Mouse (Mus musculus) MEL (cell line): Measurements from ENCODE around the gene Wap. TPM values are rescaled to one million over a fixed set of nuclear protein-coding genes. Genes with fewer than 3 reads are reported as not detected.
A peak's percentile ranks its signal among the peaks of the same experiment; 100 is the strongest.

Source experiments
- DNase-seq: peaks from one replicate; pipeline ENCODE4 v3.0.0; 2011; ENCODE audit warnings: low read depth, low spot score
- H3K27ac ChIP-seq: 2 replicates; pipeline ENCODE4 v1.5.1; 2012; ENCODE audit warnings: low read depth, mild to moderate bottlenecking, control low read depth, low read length, moderate library complexity; ENCODE audit not compliant: control insufficient read depth
- H3K27me3 ChIP-seq, 2 experiments: fragments of 150-350 bp in 1 of 2; sonication (generic) in 1 of 2; 2 replicates each; pipeline ENCODE4 v1.6.1; 2012; ENCODE audit warnings: low read length in 2 of 2, mild to moderate bottlenecking in 2 of 2, improper control_type of control experiment in 1 of 2, moderate library complexity in 1 of 2; ENCODE audit not compliant: insufficient read depth in 2 of 2, control insufficient read depth in 1 of 2
- H3K36me3 ChIP-seq, 2 experiments: 2 replicates each; pipeline ENCODE4 v1.6.1; 2012 to 2014; ENCODE audit warnings: low read length in 2 of 2, improper control_type of control experiment in 1 of 2, inconsistent platforms in 1 of 2, mild to moderate bottlenecking in 1 of 2; ENCODE audit not compliant: insufficient read depth in 2 of 2, control insufficient read depth in 1 of 2
- H3K4me1 ChIP-seq, 2 experiments: fragments of 150-350 bp in 1 of 2; sonication (generic) in 1 of 2; 2 replicates each; pipeline ENCODE4 v1.6.1; 2012; ENCODE audit warnings: low read length in 2 of 2, improper control_type of control experiment in 1 of 2, mild to moderate bottlenecking in 1 of 2; ENCODE audit not compliant: insufficient read depth in 2 of 2, control insufficient read depth in 1 of 2
- H3K4me3 ChIP-seq, 2 experiments: fragments of 150-350 bp in 1 of 2; sonication (generic) in 1 of 2; 2 replicates each; pipeline ENCODE4 v1.5.1; 2012; ENCODE audit warnings: low read depth in 2 of 2, low read length in 2 of 2, mild to moderate bottlenecking in 2 of 2, moderate library complexity in 2 of 2, control low read depth in 1 of 2, improper control_type of control experiment in 1 of 2; ENCODE audit not compliant: control insufficient read depth in 1 of 2, insufficient read depth in 1 of 2
- H3K79me2 ChIP-seq: 2 replicates; pipeline ENCODE4 v1.6.1; 2012; ENCODE audit warnings: mild to moderate bottlenecking, low read length, moderate library complexity; ENCODE audit not compliant: control insufficient read depth, poor library complexity, insufficient read depth
- H3K9ac ChIP-seq: 2 replicates; pipeline ENCODE4 v1.6.1; 2012; ENCODE audit warnings: low read depth, mild to moderate bottlenecking, control low read depth, low read length, moderate library complexity; ENCODE audit not compliant: control insufficient read depth, poor library complexity, severe bottlenecking
- H3K9me3 ChIP-seq: fragments of 150-350 bp; sonication (generic); replicated peaks from 2 replicates; pipeline ENCODE4 v1.6.1; 2012; ENCODE audit warnings: mild to moderate bottlenecking, low read length, improper control_type of control experiment, moderate library complexity; ENCODE audit not compliant: insufficient read depth
- CHD1 ChIP-seq: IDR thresholded peaks from 2 replicates; pipeline ENCODE4 v1.6.1; 2012; ENCODE audit warnings: low read depth, mild to moderate bottlenecking, inconsistent platforms, low read length, improper control_type of control experiment
- CTCF ChIP-seq, 3 experiments: IDR thresholded peaks in 2 of 3; conservative IDR thresholded peaks in 1 of 3; 2 replicates each; pipeline ENCODE4 v1.5.1; 2011 to 2012; ENCODE audit warnings: low read length in 3 of 3, low read depth in 2 of 3, mild to moderate bottlenecking in 2 of 3, improper control_type of control experiment in 1 of 3, inconsistent platforms in 1 of 3, mixed read lengths in 1 of 3, moderate library complexity in 1 of 3; ENCODE audit not compliant: control insufficient read depth in 1 of 3, insufficient read depth in 1 of 3, poor library complexity in 1 of 3, severe bottlenecking in 1 of 3
- ELF1 ChIP-seq: IDR thresholded peaks from 2 replicates; pipeline ENCODE4 v1.6.1; 2014; ENCODE audit warnings: low read depth, mild to moderate bottlenecking, inconsistent platforms, low read length, improper control_type of control experiment, moderate library complexity
- EP300 ChIP-seq, 2 experiments: IDR thresholded peaks; 2 replicates each; pipeline ENCODE4 v1.6.1; 2011; ENCODE audit warnings: improper control_type of control experiment in 2 of 2, low read length in 2 of 2, low read depth in 1 of 2, mild to moderate bottlenecking in 1 of 2
- GABPA ChIP-seq: IDR thresholded peaks from 2 replicates; pipeline ENCODE4 v1.6.1; 2012; ENCODE audit warnings: low read depth, mild to moderate bottlenecking, inconsistent platforms, low read length, improper control_type of control experiment, moderate library complexity
- HCFC1 ChIP-seq: IDR thresholded peaks from 2 replicates; pipeline ENCODE4 v1.6.1; 2012; ENCODE audit warnings: low read depth, mild to moderate bottlenecking, inconsistent platforms, low read length, improper control_type of control experiment, moderate library complexity
- JUND ChIP-seq: IDR thresholded peaks from 2 replicates; pipeline ENCODE4 v1.6.1; 2011; ENCODE audit warnings: low read depth, mild to moderate bottlenecking, improper control_type of control experiment, low read length
- KAT2A ChIP-seq: conservative IDR thresholded peaks from 2 replicates; pipeline ENCODE4 v1.6.1; 2012; ENCODE audit warnings: low read depth, low read length, improper control_type of control experiment, inconsistent platforms
- MAFK ChIP-seq: IDR thresholded peaks from 2 replicates; pipeline ENCODE4 v1.6.1; 2011; ENCODE audit warnings: low read depth, mild to moderate bottlenecking, low read length, improper control_type of control experiment, borderline replicate concordance
- MEF2A ChIP-seq: IDR thresholded peaks from 2 replicates; pipeline ENCODE4 v1.6.1; 2014; ENCODE audit warnings: low read depth, mild to moderate bottlenecking, inconsistent platforms, low read length, improper control_type of control experiment; ENCODE audit not compliant: poor library complexity, insufficient replicate concordance, severe bottlenecking; ENCODE audit errors: extremely low read depth
- MXI1 ChIP-seq: IDR thresholded peaks from 2 replicates; pipeline ENCODE4 v1.6.1; 2011; ENCODE audit warnings: mild to moderate bottlenecking, low read depth, low read length, improper control_type of control experiment
- MYB ChIP-seq: IDR thresholded peaks from 2 replicates; pipeline ENCODE4 v1.6.1; 2011; ENCODE audit warnings: mild to moderate bottlenecking, low read depth, low read length, improper control_type of control experiment
- MYC ChIP-seq: IDR thresholded peaks from 2 replicates; pipeline ENCODE4 v1.6.1; 2011; ENCODE audit warnings: low read depth, mild to moderate bottlenecking, low read length, improper control_type of control experiment, moderate library complexity
- NELFE ChIP-seq: IDR thresholded peaks from 2 replicates; pipeline ENCODE4 v1.6.1; 2011; ENCODE audit warnings: low read depth, low read length, improper control_type of control experiment
- NRF1 ChIP-seq: IDR thresholded peaks from 2 replicates; pipeline ENCODE4 v1.6.1; 2014; ENCODE audit warnings: low read depth, mild to moderate bottlenecking, inconsistent platforms, low read length, improper control_type of control experiment, moderate library complexity; ENCODE audit not compliant: poor library complexity, insufficient read depth, severe bottlenecking
- POLR2A ChIP-seq, 2 experiments: IDR thresholded peaks; 2 replicates each; pipeline ENCODE4 v1.6.1; 2011 to 2012; ENCODE audit warnings: low read length in 2 of 2, mild to moderate bottlenecking in 2 of 2, control low read depth in 1 of 2, improper control_type of control experiment in 1 of 2, low read depth in 1 of 2, moderate library complexity in 1 of 2; ENCODE audit not compliant: control insufficient read depth in 1 of 2, insufficient read depth in 1 of 2, poor library complexity in 1 of 2
- POLR2AphosphoS2 ChIP-seq: IDR thresholded peaks from 2 replicates; pipeline ENCODE4 v1.6.1; 2011; ENCODE audit warnings: low read length, improper control_type of control experiment
- RCOR1 ChIP-seq: IDR thresholded peaks from 2 replicates; pipeline ENCODE4 v1.6.1; 2012; ENCODE audit warnings: low read depth, mild to moderate bottlenecking, inconsistent platforms, low read length, improper control_type of control experiment
- SIN3A ChIP-seq: IDR thresholded peaks from 2 replicates; pipeline ENCODE4 v1.6.1; 2012; ENCODE audit warnings: low read length, improper control_type of control experiment, inconsistent platforms
- TCF12 ChIP-seq: IDR thresholded peaks from 2 replicates; pipeline ENCODE4 v1.6.1; 2014; ENCODE audit warnings: low read depth, mild to moderate bottlenecking, inconsistent platforms, low read length, improper control_type of control experiment, moderate library complexity
- USF1 ChIP-seq: IDR thresholded peaks from 2 replicates; pipeline ENCODE4 v1.6.1; 2014; ENCODE audit warnings: low read depth, mild to moderate bottlenecking, inconsistent platforms, low read length, improper control_type of control experiment, moderate library complexity
- USF2 ChIP-seq, 2 experiments: IDR thresholded peaks; 2 replicates each; pipeline ENCODE4 v1.6.1; 2011 to 2012; ENCODE audit warnings: improper control_type of control experiment in 2 of 2, low read length in 2 of 2, borderline replicate concordance in 1 of 2, inconsistent platforms in 1 of 2, low read depth in 1 of 2, mild to moderate bottlenecking in 1 of 2; ENCODE audit not compliant: insufficient read depth in 1 of 2
- ZC3H11A ChIP-seq: IDR thresholded peaks from 2 replicates; pipeline ENCODE4 v1.6.1; 2012; ENCODE audit warnings: low read depth, mild to moderate bottlenecking, inconsistent platforms, low read length, improper control_type of control experiment
- ZMIZ1 ChIP-seq: IDR thresholded peaks from 2 replicates; pipeline ENCODE4 v1.6.1; 2012; ENCODE audit warnings: low read depth, mild to moderate bottlenecking, inconsistent platforms, low read length, improper control_type of control experiment, moderate library complexity
- polyA plus RNA-seq, 2 experiments: library from polyadenylated mRNA; stranded (reverse) in 1 of 2; unstranded in 1 of 2; fragments of >175 nt in 1 of 2; fragments of >200 nt in 1 of 2; gene quantifications; 2 replicates each; pipeline versions ENCODE4 v1.2.1 to v1.2.4; 2012; ENCODE audit warnings: low replicate concordance in 2 of 2, low read depth in 1 of 2; ENCODE audit not compliant: insufficient read length in 2 of 2, insufficient read depth in 1 of 2, missing spikeins in 1 of 2
- total RNA-seq: library from RNA; depleted of rRNA; stranded (reverse); fragments of 300-350 nt; gene quantifications from 2 replicates; pipeline ENCODE4 v1.2.3, GENCODE M21; 2012

The Wap gene
- total and polyA plus RNA-seq, 3 experiments = not detected

GRCm38 (mm10) chr11:6627731-6628130 lies 10.7 kb downstream of the Wap start (continued):
- TF ChIP-seq KAT2A (no peak; the same call in 1 of the 2 replicates), USF1 (0 out of 2 replicates have a peak, but pooled peaks have one; percentile 6)

GRCm38 (mm10) chr11:6626388-6626772 lies 12.1 kb downstream of the Wap start:
- Histone ChIP-seq H3K4me1 (peaks cover 11 to 33% of the 10 kb centered on the region in 2 experiments), H3K9ac (peak overlapping the region; percentile 92), H3K4me3 (peak overlapping the region; percentile 83 to 92), H3K79me2 (peaks cover 48% of the 10 kb centered on the region), H3K27ac (peak overlapping the region; percentile 99), H3K36me3 (peaks cover 21 to 34% of the 10 kb centered on the region in 2 experiments), H3K9me3 (no peaks in the 10 kb centered on the region), H3K27me3 (no peaks in the 10 kb centered on the region)
- no peak for DNase-seq
- TF ChIP-seq ELF1 (no peak), KAT2A (0 out of 2 replicates have a peak, but pooled peaks have one; percentile 26), MXI1 (no peak), HCFC1 (no peak), USF1 (no peak), TCF12 (0 out of 2 replicates have a peak, but pooled peaks have one; percentile 24), ZMIZ1 (no peak), POLR2A (IDR thresholded peaks at IDR 0.05; ENCODE audit: control insufficient read depth in 1 of 2, insufficient read depth in 1 of 2, low read depth in 1 of 2, low read length in 2 of 2, poor library complexity in 1 of 2) (peak in 1 of 2 experiments; percentile 49; a peak in 1 of 4 replicates), NELFE (no peak), MYB (0 out of 2 replicates have a peak, but pooled peaks have one; percentile 36), CHD1 (peak; percentile 10; the same call in 1 of the 2 replicates), MYC (no peak), SIN3A (no peak), ZC3H11A (no peak)

- H3K9me3 ChIP-seq = no peaks in the 10 kb centered on the region
- peak within 1 kb of the TSS; percentile 99 for H3K27ac ChIP-seq
- no peaks in the 10 kb centered on the region for H3K27me3 ChIP-seq
- H3K9ac ChIP-seq = peak within 1 kb of the TSS; percentile 92
- DNase-seq = peak; percentile 98
- H3K4me1 ChIP-seq = peaks cover 11 to 33% of the 10 kb centered on the region in 2 experiments
- H3K36me3 ChIP-seq = peaks cover 25 to 34% of the 10 kb centered on the region in 2 experiments
- peaks cover 51% of the 10 kb centered on the region for H3K79me2 ChIP-seq
- H3K4me3 ChIP-seq = peak within 1 kb of the TSS; percentile 83 to 92
- TF ChIP-seq KAT2A = peak; percentile 80
- TF ChIP-seq JUND = no peak
- TF ChIP-seq POLR2A (IDR thresholded peaks at IDR 0.05; ENCODE audit: control insufficient read depth in 1 of 2, insufficient read depth in 1 of 2, low read depth in 1 of 2, low read length in 2 of 2, poor library complexity in 1 of 2) = peak; percentile 87 to 95
- no peak; the same call in 1 of the 2 replicates for TF ChIP-seq USF1
- no peak for TF ChIP-seq GABPA
- no peak for TF ChIP-seq ZC3H11A
- TF ChIP-seq POLR2AphosphoS2 = peak; percentile 92
- no peak for TF ChIP-seq RCOR1
- TF ChIP-seq MYC = peak; percentile 99
- no peak for TF ChIP-seq CTCF (IDR thresholded peaks at IDR 0.05 in 2 of 3, conservative IDR thresholded peaks at IDR 0.05 in 1 of 3; ENCODE audit: control insufficient read depth in 1 of 3, insufficient read depth in 1 of 3, low read depth in 2 of 3, low read length in 3 of 3, poor library complexity in 1 of 3, severe bottlenecking in 1 of 3)
- TF ChIP-seq MEF2A = peak; percentile 16; the same call in 1 of the 2 replicates
- no peak for TF ChIP-seq MAFK
- TF ChIP-seq HCFC1 = peak; percentile 97
- TF ChIP-seq CHD1 = no peak
- no peak for TF ChIP-seq USF2 (IDR thresholded peaks at IDR 0.05; ENCODE audit: borderline replicate concordance in 1 of 2, insufficient read depth in 1 of 2, low read depth in 1 of 2, low read length in 2 of 2)
- peak; percentile 81 for TF ChIP-seq NRF1
- peak in 1 of 2 experiments; percentile 23; a peak in 2 of 4 replicates for TF ChIP-seq EP300 (IDR thresholded peaks at IDR 0.05; ENCODE audit: low read depth in 1 of 2, low read length in 2 of 2)
These were observed 12.7 kb downstream of the Wap start, which contains the start of gene Tbrg4 for GRCm38 (mm10) chr11:6625478-6626387. Tbrg4 (minus strand) TSS chr11:6626067.
